Mouse (Mus musculus): ENCODE results near the gene Maml3.

Maml3 gene

DNA sequence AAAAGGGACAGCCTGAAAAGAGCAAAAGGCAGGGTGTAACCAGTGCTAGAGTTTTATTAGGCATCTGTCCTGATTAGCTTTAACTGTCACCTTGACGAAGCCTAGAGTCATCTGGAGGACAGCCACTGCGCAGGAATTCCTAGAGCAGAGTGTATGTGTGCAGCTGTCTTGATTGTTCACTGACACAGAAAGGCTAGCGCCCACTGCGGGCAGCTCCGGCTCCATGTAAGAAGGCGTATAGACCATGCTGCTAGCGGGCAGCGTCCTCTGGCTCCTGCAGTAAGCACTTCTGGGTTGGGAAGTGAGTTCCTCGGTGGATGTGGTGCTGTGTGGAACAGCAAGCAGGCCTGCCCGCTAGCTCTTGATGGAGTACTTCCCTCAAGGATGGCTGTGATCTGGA, 363.1 kb downstream of the Maml3 start:
- DNase-seq (ENCODE audit: low read depth), result no peak

GRCm38 (mm10) chr3:51739835-51740112, 365.1 kb downstream of the Maml3 start:
- DNase-seq (ENCODE audit: low read depth), result no peak

GRCm38 (mm10) chr3:51739049-51739834, 365.6 kb downstream of the Maml3 start:
- peak; percentile 38 for DNase-seq (ENCODE audit: low read depth)

DNA sequence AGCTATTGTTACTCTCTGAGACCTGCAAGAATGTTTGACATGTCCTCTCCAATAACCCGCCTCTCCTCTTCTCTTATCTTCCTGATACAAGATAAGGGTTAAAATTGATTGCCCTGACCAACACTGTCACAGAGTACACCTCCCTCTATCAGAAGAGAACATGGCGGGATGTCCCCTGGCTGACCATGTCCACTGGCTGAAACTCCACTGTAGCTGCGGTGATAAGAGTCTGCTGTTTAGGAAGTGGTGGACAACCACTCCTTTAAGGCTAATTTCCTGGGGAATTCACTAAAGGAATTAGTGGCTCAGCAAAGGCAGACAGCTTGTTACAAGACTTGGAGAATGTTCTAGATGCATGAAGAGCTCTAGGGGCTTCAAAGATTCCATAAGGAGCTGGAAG, 371.2 kb downstream of the Maml3 start:
- no peak for DNase-seq (ENCODE audit: low read depth)

- no peak for DNase-seq (ENCODE audit: low read depth)
Measured at GRCm38 (mm10) chr3:51731949-51732636, 372.8 kb downstream of the Maml3 start.

- DNase-seq (ENCODE audit: low read depth), result peak; percentile 59
Measured at GRCm38 (mm10) chr3:51730662-51731061, 374.2 kb downstream of the Maml3 start.

DNA sequence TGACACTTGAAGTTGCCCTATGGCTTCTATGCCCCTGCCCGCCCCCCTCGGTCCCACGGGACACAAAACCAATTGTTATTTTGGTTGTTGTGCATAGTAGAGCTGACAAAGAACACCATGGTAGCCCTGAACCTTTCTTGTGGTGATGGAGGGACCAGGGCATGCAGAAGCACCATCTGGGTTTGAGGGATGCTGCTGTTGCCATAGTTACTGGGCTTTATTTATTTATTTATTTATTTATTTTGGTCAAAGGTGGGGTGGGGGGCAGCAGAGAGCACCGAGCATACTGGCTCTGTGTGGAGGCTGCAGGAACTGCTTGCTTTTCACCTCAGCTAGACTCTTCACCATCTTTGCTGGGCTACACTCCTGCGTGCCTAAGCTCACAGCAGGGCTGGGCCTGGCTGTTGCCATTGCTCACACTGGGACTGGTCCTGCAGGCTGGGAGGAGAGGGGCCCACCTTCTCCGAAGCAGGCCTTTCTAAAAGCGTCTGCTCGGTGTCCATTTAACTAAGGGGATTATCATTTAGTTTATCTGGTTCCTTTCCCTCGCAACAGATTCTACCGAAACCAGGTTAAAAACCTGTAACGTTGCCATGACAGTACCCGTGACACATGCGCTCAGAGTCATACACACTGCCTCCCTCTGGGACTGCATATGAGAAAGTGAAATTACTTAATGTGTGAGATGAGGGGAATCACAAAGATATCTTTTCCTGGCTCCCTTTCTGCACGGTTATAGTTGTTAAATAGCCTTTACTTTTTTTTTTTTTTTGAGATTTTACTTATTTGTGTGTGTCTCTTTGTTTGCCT, 375.6 kb downstream of the Maml3 start:
- DNase-seq (ENCODE audit: low read depth), result no peak

DNA sequence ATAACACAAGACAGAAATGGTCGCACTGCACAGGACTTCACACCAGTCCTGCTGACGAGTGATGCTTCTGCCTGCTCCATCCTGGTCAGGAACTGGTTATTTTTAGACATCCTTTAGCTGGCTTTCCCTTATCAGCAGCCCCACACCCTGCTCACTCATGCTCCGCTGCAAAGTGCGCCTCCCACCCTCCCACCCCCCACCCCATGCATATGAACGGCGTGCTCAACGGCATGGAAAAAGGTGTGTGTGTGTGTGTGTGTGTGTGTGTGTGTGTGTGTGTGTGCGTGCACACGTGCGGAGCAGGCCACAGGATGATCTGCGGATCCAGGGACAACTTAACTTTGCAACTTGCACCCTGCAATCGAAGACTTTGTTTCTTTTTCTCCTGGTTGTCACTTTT, 376.4 kb downstream of the Maml3 start:
- no peak for DNase-seq (ENCODE audit: low read depth)

- DNase-seq (ENCODE audit: low read depth), result no peak
Measured at GRCm38 (mm10) chr3:51727968-51728367, 376.9 kb downstream of the Maml3 start.

- no peak for DNase-seq (ENCODE audit: low read depth)
Measured at GRCm38 (mm10) chr3:51727487-51727886, 377.4 kb downstream of the Maml3 start.

- no peak for DNase-seq (ENCODE audit: low read depth)
Measured at GRCm38 (mm10) chr3:51726257-51726656, 378.6 kb downstream of the Maml3 start.

- no peak for DNase-seq (ENCODE audit: low read depth)
Measured at GRCm38 (mm10) chr3:51719982-51720381, 384.9 kb downstream of the Maml3 start.

- peak; percentile 71 for DNase-seq (ENCODE audit: low read depth)
Measured at GRCm38 (mm10) chr3:51719373-51719772, 385.5 kb downstream of the Maml3 start.

- peak; percentile 21 for DNase-seq (ENCODE audit: low read depth)
Measured at GRCm38 (mm10) chr3:51717909-51718308, 387.0 kb downstream of the Maml3 start.

DNA sequence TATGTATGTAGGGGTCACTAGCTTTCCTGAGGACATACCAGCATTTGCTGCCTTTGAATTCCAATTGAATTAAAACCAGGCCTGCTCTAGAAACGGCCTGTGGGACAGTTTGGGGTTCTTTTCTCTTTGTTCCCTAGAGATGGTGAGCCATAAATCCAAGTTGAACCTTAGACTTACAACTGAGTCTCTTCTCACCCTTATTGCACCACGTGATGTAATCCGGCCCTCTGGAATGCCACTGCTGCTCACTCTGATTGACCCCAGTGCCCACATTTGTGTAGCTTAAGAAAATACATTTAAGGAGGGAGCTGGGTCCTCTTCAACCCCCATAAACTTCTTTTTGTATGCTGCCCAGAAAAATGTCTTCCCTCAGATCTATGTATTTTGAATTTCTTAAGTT, 387.4 kb downstream of the Maml3 start:
- peak; percentile 61 for DNase-seq (ENCODE audit: low read depth)

DNA sequence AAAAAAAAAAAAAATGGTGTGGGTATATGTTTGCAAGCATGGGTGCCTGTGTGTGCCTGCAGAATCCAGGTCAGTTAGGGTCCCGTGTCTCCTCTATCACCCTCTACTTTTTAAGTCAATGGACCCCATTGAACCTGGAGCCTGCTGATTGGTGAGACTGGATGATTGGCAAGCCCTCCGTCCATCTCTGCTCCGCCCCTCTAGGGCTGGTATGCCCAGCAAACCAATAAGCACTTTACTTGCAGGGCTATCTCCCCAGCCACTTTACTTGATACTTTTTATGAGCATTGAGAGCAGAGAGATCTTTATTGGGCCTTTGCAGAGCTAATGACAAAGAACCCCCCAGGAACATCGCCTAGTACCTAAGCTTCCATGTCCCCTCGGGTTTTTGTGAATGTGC, 390.4 kb downstream of the Maml3 start:
- DNase-seq (ENCODE audit: low read depth), result no peak

GRCm38 (mm10) chr3:51713233-51713632, 391.6 kb downstream of the Maml3 start:
- peak; percentile 44 for DNase-seq (ENCODE audit: low read depth)

DNA sequence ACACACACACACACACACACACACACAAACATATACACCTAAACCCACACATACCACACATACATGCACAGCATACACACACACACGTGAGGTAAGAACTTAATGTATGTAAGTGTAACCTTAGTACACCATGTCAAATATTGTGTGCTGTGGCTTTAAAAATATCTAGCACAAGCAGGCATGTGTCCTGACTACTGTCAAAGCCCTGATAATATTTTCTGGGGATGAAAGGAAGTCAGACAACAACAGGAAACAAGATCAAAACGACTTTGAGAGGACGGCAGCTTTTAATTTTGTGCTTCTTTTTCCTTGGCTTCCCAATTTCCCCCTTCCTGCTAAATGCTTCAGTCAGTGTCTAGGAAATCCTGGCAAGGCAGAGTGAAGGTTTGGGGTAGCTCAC, 392.5 kb downstream of the Maml3 start:
- DNase-seq (ENCODE audit: low read depth), result no peak

DNA sequence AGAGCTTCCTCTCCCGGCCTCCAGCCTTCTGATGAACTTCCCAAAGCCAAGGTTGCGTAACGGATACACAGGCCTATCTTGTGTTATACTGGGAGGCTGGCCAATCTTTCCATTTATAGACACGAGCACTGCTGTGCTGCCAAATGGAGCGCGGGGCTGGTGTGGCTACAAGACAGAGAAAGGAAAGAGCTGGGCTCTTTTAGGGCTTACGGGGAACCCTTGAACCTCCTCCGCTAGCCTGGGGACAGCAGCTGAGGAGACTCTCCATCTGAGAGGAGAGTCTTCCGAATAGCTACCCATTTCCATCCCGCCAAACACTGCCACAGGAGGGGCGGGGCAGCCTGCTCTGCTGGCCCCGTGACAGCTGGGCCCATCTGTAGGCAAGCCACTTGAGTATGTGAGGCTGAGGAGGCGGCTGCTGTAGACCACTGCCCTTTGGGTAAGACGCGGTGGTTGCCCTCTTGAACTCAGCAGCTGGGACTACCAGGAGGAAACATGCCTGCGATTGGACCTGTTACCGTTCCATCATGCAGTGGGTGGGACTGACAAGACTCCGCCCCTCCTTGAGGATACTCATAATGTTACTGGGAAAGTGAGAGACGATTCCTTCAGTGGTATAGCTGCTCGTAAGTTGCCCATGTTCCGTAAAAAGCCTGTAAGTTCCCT, 396.0 kb downstream of the Maml3 start:
- DNase-seq (ENCODE audit: low read depth), result peak; percentile 96

GRCm38 (mm10) chr3:51708375-51708745, 396.5 kb downstream of the Maml3 start:
- DNase-seq (ENCODE audit: low read depth), result no peak

DNA sequence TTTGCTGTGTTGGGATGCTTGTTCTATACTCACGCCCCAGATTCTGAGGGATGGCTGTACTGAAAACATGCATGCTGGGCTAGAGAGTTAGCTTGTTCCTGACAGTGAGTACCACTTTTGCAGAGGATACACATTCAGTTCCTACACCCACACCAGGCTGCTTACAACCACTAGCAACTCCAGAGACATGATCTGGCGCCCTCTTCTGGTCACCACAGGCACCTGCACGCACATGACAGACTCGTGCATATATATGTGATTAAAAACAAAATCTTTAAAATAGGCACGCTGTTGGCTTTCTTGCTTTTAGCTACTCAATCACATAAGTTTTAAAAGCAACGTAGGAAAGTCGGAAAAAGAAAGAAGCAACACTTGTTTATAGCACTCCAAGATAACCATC, 399.7 kb downstream of the Maml3 start:
- peak; percentile 27 for DNase-seq (ENCODE audit: low read depth)

GRCm38 (mm10) chr3:51703478-51703877, 401.4 kb downstream of the Maml3 start:
- no peak for DNase-seq (ENCODE audit: low read depth)

Data from NIH3T3 (cell line).